Mouse (Mus musculus) CH12.LX (cell line): Measurements from ENCODE around the gene Dcun1d4. TPM values are rescaled to one million over a fixed set of nuclear protein-coding genes. Genes with fewer than 3 reads are reported as not detected.

Experiments used
- DNase-seq: peaks from one replicate; pipeline ENCODE4 v3.0.0-alpha.2; 2013; ENCODE audit errors: extremely low read depth
- H3K27ac ChIP-seq: 2 replicates; pipeline ENCODE4 v1.5.1; 2012; ENCODE audit warnings: low read depth, mild to moderate bottlenecking, control low read depth, moderate library complexity; ENCODE audit not compliant: insufficient read depth
- H3K27me3 ChIP-seq: replicated peaks from 2 replicates; pipeline ENCODE3; 2012; ENCODE audit warnings: inconsistent platforms
- H3K36me3 ChIP-seq, 2 experiments: replicated peaks in 1 of 2; 2 replicates each; pipeline versions ENCODE3 to v1.6.1; 2012; ENCODE audit warnings: inconsistent platforms in 1 of 2, low read length in 1 of 2, mild to moderate bottlenecking in 1 of 2, mixed read lengths in 1 of 2, moderate library complexity in 1 of 2; ENCODE audit not compliant: control insufficient read depth in 1 of 2, insufficient read depth in 1 of 2
- H3K4me1 ChIP-seq, 2 experiments: 2 replicates each; pipeline ENCODE4 v1.6.1; 2012; ENCODE audit warnings: inconsistent platforms in 1 of 2, moderate library complexity in 1 of 2; ENCODE audit not compliant: insufficient read depth in 2 of 2, control insufficient read depth in 1 of 2
- H3K4me2 ChIP-seq: 2 replicates; pipeline ENCODE4 v1.6.1; 2012; ENCODE audit warnings: low read depth, mild to moderate bottlenecking, control low read depth; ENCODE audit not compliant: poor library complexity, insufficient read depth, severe bottlenecking
- H3K4me3 ChIP-seq, 3 experiments: fragments of 150-350 bp in 1 of 3; sonication (generic) in 1 of 3; replicated peaks in 1 of 3; 2 replicates each; pipeline versions ENCODE3 to v1.5.1; 2011 to 2012; ENCODE audit warnings: low read depth in 2 of 3, low read length in 2 of 3, mild to moderate bottlenecking in 2 of 3, moderate library complexity in 2 of 3, control low read depth in 1 of 3, improper control_type of control experiment in 1 of 3, inconsistent platforms in 1 of 3, mixed read lengths in 1 of 3; ENCODE audit not compliant: poor library complexity in 1 of 3
- H3K79me2 ChIP-seq: replicated peaks from 2 replicates; pipeline ENCODE4 v1.6.1; 2012; ENCODE audit warnings: mild to moderate bottlenecking, moderate library complexity; ENCODE audit not compliant: control insufficient read depth, poor library complexity, insufficient read depth, severe bottlenecking; ENCODE audit errors: extremely low read depth
- H3K9ac ChIP-seq: 2 replicates; pipeline ENCODE4 v1.6.1; 2012; ENCODE audit warnings: low read depth, mild to moderate bottlenecking, control low read depth, moderate library complexity; ENCODE audit not compliant: insufficient read depth
- H3K9me3 ChIP-seq: replicated peaks from 2 replicates; pipeline ENCODE3; 2012; ENCODE audit warnings: low read length, inconsistent platforms, mixed read lengths
- BHLHE40 ChIP-seq: IDR thresholded peaks from 2 replicates; pipeline ENCODE4 v1.6.1; 2011; ENCODE audit warnings: mild to moderate bottlenecking, low read depth, low read length, improper control_type of control experiment
- CHD1 ChIP-seq: IDR thresholded peaks from 2 replicates; pipeline ENCODE4 v1.6.1; 2012; ENCODE audit warnings: low read depth, low read length, improper control_type of control experiment, inconsistent platforms
- CHD2 ChIP-seq: IDR thresholded peaks from 2 replicates; pipeline ENCODE4 v1.6.1; 2011; ENCODE audit warnings: low read length, improper control_type of control experiment
- CTCF ChIP-seq, 2 experiments: IDR thresholded peaks in 1 of 2; conservative IDR thresholded peaks in 1 of 2; 2 replicates each; pipeline ENCODE4 v1.5.1; 2011 to 2012; ENCODE audit warnings: low read depth in 2 of 2, low read length in 2 of 2, improper control_type of control experiment in 1 of 2, inconsistent platforms in 1 of 2, mild to moderate bottlenecking in 1 of 2, moderate library complexity in 1 of 2
- E2F4 ChIP-seq: IDR thresholded peaks from 2 replicates; pipeline ENCODE4 v1.6.1; 2011; ENCODE audit warnings: low read depth, low read length, improper control_type of control experiment; ENCODE audit not compliant: insufficient replicate concordance
- EP300 ChIP-seq: IDR thresholded peaks from 2 replicates; pipeline ENCODE4 v1.6.1; 2011; ENCODE audit warnings: low read length, improper control_type of control experiment
- GABPA ChIP-seq: IDR thresholded peaks from 2 replicates; pipeline ENCODE4 v1.6.1; 2012; ENCODE audit warnings: low read depth, low read length, improper control_type of control experiment, inconsistent platforms; ENCODE audit not compliant: insufficient replicate concordance
- HCFC1 ChIP-seq: IDR thresholded peaks from 2 replicates; pipeline ENCODE4 v1.6.1; 2012; ENCODE audit warnings: low read depth, mild to moderate bottlenecking, inconsistent platforms, low read length, improper control_type of control experiment
- IRF4 ChIP-seq: IDR thresholded peaks from 2 replicates; pipeline ENCODE4 v1.6.1; 2014; ENCODE audit warnings: low read depth, mild to moderate bottlenecking, inconsistent platforms, low read length, improper control_type of control experiment
- JUN ChIP-seq: IDR thresholded peaks from 2 replicates; pipeline ENCODE4 v1.6.1; 2011; ENCODE audit warnings: low read depth, mild to moderate bottlenecking, low read length, improper control_type of control experiment, moderate library complexity; ENCODE audit not compliant: insufficient read depth
- MAFK ChIP-seq: IDR thresholded peaks from 2 replicates; pipeline ENCODE4 v1.6.1; 2011; ENCODE audit warnings: low read length, improper control_type of control experiment; ENCODE audit not compliant: insufficient replicate concordance
- MAX ChIP-seq: IDR thresholded peaks from 2 replicates; pipeline ENCODE4 v1.6.1; 2011; ENCODE audit warnings: low read length, improper control_type of control experiment
- MEF2A ChIP-seq: IDR thresholded peaks from 2 replicates; pipeline ENCODE4 v1.6.1; 2014; ENCODE audit warnings: low read depth, mild to moderate bottlenecking, inconsistent platforms, low read length, improper control_type of control experiment, borderline replicate concordance
- MXI1 ChIP-seq: IDR thresholded peaks from 2 replicates; pipeline ENCODE4 v1.6.1; 2011; ENCODE audit warnings: mild to moderate bottlenecking, low read depth, low read length, improper control_type of control experiment
- NRF1 ChIP-seq: IDR thresholded peaks from 2 replicates; pipeline ENCODE4 v1.6.1; 2014; ENCODE audit warnings: low read depth, mild to moderate bottlenecking, inconsistent platforms, low read length, improper control_type of control experiment, moderate library complexity
- POLR2AphosphoS2 ChIP-seq: IDR thresholded peaks from 2 replicates; pipeline ENCODE4 v1.6.1; 2011; ENCODE audit warnings: low read depth, low read length, improper control_type of control experiment
- RAD21 ChIP-seq: IDR thresholded peaks from 2 replicates; pipeline ENCODE4 v1.6.1; 2011; ENCODE audit warnings: low read depth, mild to moderate bottlenecking, low read length, improper control_type of control experiment, moderate library complexity
- SIN3A ChIP-seq: IDR thresholded peaks from 2 replicates; pipeline ENCODE4 v1.6.1; 2012; ENCODE audit warnings: low read length, improper control_type of control experiment, inconsistent platforms
- TCF12 ChIP-seq: IDR thresholded peaks from 2 replicates; pipeline ENCODE4 v1.6.1; 2014; ENCODE audit warnings: low read depth, mild to moderate bottlenecking, inconsistent platforms, low read length, improper control_type of control experiment
- UBTF ChIP-seq: IDR thresholded peaks from 2 replicates; pipeline ENCODE4 v1.6.1; 2012; ENCODE audit warnings: low read depth, mild to moderate bottlenecking, inconsistent platforms, low read length, improper control_type of control experiment, moderate library complexity
- USF2 ChIP-seq: conservative IDR thresholded peaks from 2 replicates; pipeline ENCODE4 v1.6.1; 2011; ENCODE audit warnings: low read depth, low read length, improper control_type of control experiment
- ZC3H11A ChIP-seq: IDR thresholded peaks from 2 replicates; pipeline ENCODE4 v1.6.1; 2012; ENCODE audit warnings: low read depth, mild to moderate bottlenecking, inconsistent platforms, low read length, improper control_type of control experiment
- ZKSCAN1 ChIP-seq: IDR thresholded peaks from 2 replicates; pipeline ENCODE4 v1.6.1; 2012; ENCODE audit warnings: low read depth, inconsistent platforms, low read length, improper control_type of control experiment, borderline replicate concordance
- ZMIZ1 ChIP-seq: IDR thresholded peaks from 2 replicates; pipeline ENCODE4 v1.6.1; 2012; ENCODE audit warnings: low read depth, mild to moderate bottlenecking, inconsistent platforms, low read length, improper control_type of control experiment
- ZNF384 ChIP-seq: IDR thresholded peaks from 2 replicates; pipeline ENCODE4 v1.6.1; 2012; ENCODE audit warnings: low read depth, low read length, improper control_type of control experiment, inconsistent platforms
- dilution Hi-C: fragments of 300-500 bp; cut with MboI; formaldehyde crosslinking; loops from 2 replicates; pipeline ENCODE4 v1.14.3; 2020; ENCODE audit warnings: low sequenced_read_pairs; ENCODE audit not compliant: extremely low pct_unique_long_range_greater_than_20kb, extremely low pct_ligation_motif_present
- in situ Hi-C: fragments of 300-500 bp; cut with MboI; formaldehyde crosslinking; loops from 3 replicates; pipeline ENCODE4 v1.14.3; 2019; ENCODE audit warnings: low sequenced_read_pairs, low pct_ligation_motif_present, low pct_unique_long_range_greater_than_20kb, mixed read lengths
- polyA plus RNA-seq: library from polyadenylated mRNA; unstranded; fragments of >175 nt; gene quantifications from 2 replicates; pipeline ENCODE4 v1.2.1, GENCODE M21; 2012; ENCODE audit warnings: low read depth; ENCODE audit not compliant: insufficient read length
- total RNA-seq, 2 experiments: library from RNA; depleted of rRNA; stranded (reverse); fragments of 300-350 nt in 1 of 2; fragments of >200 nt in 1 of 2; gene quantifications; 2 replicates each; pipeline ENCODE4 v1.2.3; 2012 to 2014

The Dcun1d4 gene
- total and polyA plus RNA-seq, 3 experiments, result 1.4 to 3.9 (median 1.7) TPM

- no peak for DNase-seq
- Histone ChIP-seq H3K27ac (no peak overlapping the region), H3K36me3 (no peaks in the 10 kb centered on the region), H3K79me2 (no peaks in the 10 kb centered on the region), H3K4me3 (no peak overlapping the region), H3K9ac (no peak overlapping the region), H3K4me2 (no peak overlapping the region), H3K4me1 (no peaks in the 10 kb centered on the region), H3K9me3 (no peaks in the 10 kb centered on the region), H3K27me3 (no peaks in the 10 kb centered on the region)
- TF ChIP-seq ZNF384 (no peak), POLR2AphosphoS2 (no peak), CHD2 (no peak), GABPA (no peak), MEF2A (no peak), MAFK (no peak), ZMIZ1 (no peak), UBTF (no peak), ZKSCAN1 (no peak), CTCF (conservative IDR thresholded peaks at IDR 0.05 in 1 of 2, IDR thresholded peaks at IDR 0.05 in 1 of 2; ENCODE audit: low read depth in 2 of 2, low read length in 2 of 2) (no peak), IRF4 (no peak), JUN (no peak), NRF1 (no peak), RAD21 (no peak), SIN3A (no peak)
- in situ Hi-C loops (no loop called here), dilution Hi-C loops (no loop called here)
These were observed 104.7 kb downstream of the Dcun1d4 start for GRCm38 (mm10) chr5:73585212-73586115.

- Histone ChIP-seq H3K27me3 (no peaks in the 10 kb centered on the region), H3K9ac (no peak overlapping the region), H3K4me2 (no peak overlapping the region), H3K79me2 (no peaks in the 10 kb centered on the region), H3K9me3 (no peaks in the 10 kb centered on the region), H3K4me1 (no peaks in the 10 kb centered on the region), H3K4me3 (no peak overlapping the region), H3K36me3 (no peaks in the 10 kb centered on the region), H3K27ac (no peak overlapping the region)
- no peak for DNase-seq
- in situ Hi-C loops, result no loop called here
- TF ChIP-seq MXI1 (no peak), TCF12 (no peak), CHD1 (no peak), ZC3H11A (no peak), BHLHE40 (no peak), EP300 (no peak), E2F4 (no peak), MEF2A (no peak), CHD2 (no peak), NRF1 (no peak), HCFC1 (no peak), USF2 (no peak), MAFK (no peak), UBTF (no peak), MAX (no peak), RAD21 (no peak), ZMIZ1 (no peak), GABPA (no peak), CTCF (conservative IDR thresholded peaks at IDR 0.05 in 1 of 2, IDR thresholded peaks at IDR 0.05 in 1 of 2; ENCODE audit: low read depth in 2 of 2, low read length in 2 of 2) (no peak)
- dilution Hi-C loops, result no loop called here
These were observed 105.8 kb downstream of the Dcun1d4 start for GRCm38 (mm10) chr5:73586597-73586996.
